Mouse (Mus musculus): ENCODE measurements around the gene Fhit. TPM values are rescaled to one million over a fixed set of nuclear protein-coding genes. Genes with fewer than 3 reads are reported as not detected.

Fhit gene
- polyA plus RNA-seq, 1 experiment from 2014 or later = 1.7 TPM

GRCm38 (mm10) chr14:10509252-10509651 is 652.6 kb downstream of the Fhit start:
- ChIA-PET POLR2A (no interaction called here), CTCF (no interaction called here)
- in situ Hi-C loops (cut with MboI; ENCODE audit: low pct_unique_long_range_greater_than_20kb) = no loop called here
- TF ChIP-seq CTCF (IDR thresholded peaks at IDR 0.05) = no peak
- ATAC-seq = no peak
- H3K27me3 ChIP-seq = no peaks in the 10 kb centered on the region
- no peak for DNase-seq (ENCODE audit: low read depth, low spot score)

- ATAC-seq = no peak
- DNase-seq (ENCODE audit: low read depth, low spot score) = no peak
- no peak for TF ChIP-seq CTCF (IDR thresholded peaks at IDR 0.05)
- CTCF ChIA-PET = no interaction called here
- in situ Hi-C loops (cut with MboI; ENCODE audit: low pct_unique_long_range_greater_than_20kb) = no loop called here
- no peaks in the 10 kb centered on the region for H3K27me3 ChIP-seq
- POLR2A ChIA-PET = no interaction called here
Observed at GRCm38 (mm10) chr14:10507560-10507959, 654.3 kb downstream of the Fhit start.

- in situ Hi-C loops (cut with MboI; ENCODE audit: low pct_unique_long_range_greater_than_20kb) = no loop called here
- ATAC-seq (no peak), DNase-seq (ENCODE audit: low read depth, low spot score) (no peak)
- no peak for TF ChIP-seq CTCF (IDR thresholded peaks at IDR 0.05)
- POLR2A ChIA-PET = interaction anchor here (0.5 kb wide), 1 partner anchor 53 kb away, joined by 3 read pairs; no protein-coding TSS in a partner anchor
- CTCF ChIA-PET = interaction anchor here (1.7 kb wide), 1 partner anchor 10 kb away, joined by 5 read pairs; no protein-coding TSS in a partner anchor
- no peaks in the 10 kb centered on the region for H3K27me3 ChIP-seq
Observed at GRCm38 (mm10) chr14:10485798-10486197, 676.0 kb downstream of the Fhit start.

- DNase-seq (ENCODE audit: low read depth, low spot score) (no peak), ATAC-seq (no peak)
- TF ChIP-seq CTCF (IDR thresholded peaks at IDR 0.05) = no peak
- in situ Hi-C loops (cut with MboI; ENCODE audit: low pct_unique_long_range_greater_than_20kb) = no loop called here
- ChIA-PET CTCF (no interaction called here), POLR2A (interaction anchor here (1.1 kb wide), 1 partner anchor 8 kb away, joined by 3 read pairs; no protein-coding TSS in a partner anchor)
- H3K27me3 ChIP-seq = no peaks in the 10 kb centered on the region
Observed at GRCm38 (mm10) chr14:10482851-10483613, 678.8 kb downstream of the Fhit start.

GRCm38 (mm10) chr14:10481370-10481769 is 680.5 kb downstream of the Fhit start:
- in situ Hi-C loops (cut with MboI; ENCODE audit: low pct_unique_long_range_greater_than_20kb) = no loop called here
- H3K27me3 ChIP-seq = no peaks in the 10 kb centered on the region
- no peak for DNase-seq (ENCODE audit: low read depth, low spot score)
- ChIA-PET CTCF (no interaction called here), POLR2A (no interaction called here)
- ATAC-seq = no peak
- TF ChIP-seq CTCF (IDR thresholded peaks at IDR 0.05) = no peak

GRCm38 (mm10) chr14:10480681-10481080 is 681.2 kb downstream of the Fhit start:
- POLR2A ChIA-PET = no interaction called here
- no peak for DNase-seq (ENCODE audit: low read depth, low spot score)
- ATAC-seq = no peak
- in situ Hi-C loops (cut with MboI; ENCODE audit: low pct_unique_long_range_greater_than_20kb) = no loop called here
- TF ChIP-seq CTCF (IDR thresholded peaks at IDR 0.05) = no peak
- no peaks in the 10 kb centered on the region for H3K27me3 ChIP-seq
- CTCF ChIA-PET = no interaction called here

GRCm38 (mm10) chr14:10453001-10453861 is 708.6 kb downstream of the Fhit start:
- CTCF ChIA-PET = interaction anchor here (1.1 kb wide), 1 partner anchor 112 kb away, joined by 3 read pairs; no protein-coding TSS in a partner anchor
- in situ Hi-C loops (cut with MboI; ENCODE audit: low pct_unique_long_range_greater_than_20kb) = no loop called here

GRCm38 (mm10) chr14:10452234-10452633 is 709.6 kb downstream of the Fhit start:
- in situ Hi-C loops (cut with MboI; ENCODE audit: low pct_unique_long_range_greater_than_20kb) = no loop called here
- ChIA-PET CTCF (no interaction called here), POLR2A (no interaction called here)
- DNase-seq (ENCODE audit: low read depth, low spot score) = peak; percentile 17
- H3K27me3 ChIP-seq = no peaks in the 10 kb centered on the region
- no peak for TF ChIP-seq CTCF (IDR thresholded peaks at IDR 0.05)
- ATAC-seq = peak; percentile 51

More at GRCm38 (mm10) chr14:10453001-10453861, 708.6 kb downstream of the Fhit start:
- DNase-seq (ENCODE audit: low read depth, low spot score) (no peak), ATAC-seq (no peak)
- H3K27me3 ChIP-seq = no peaks in the 10 kb centered on the region
- no peak for TF ChIP-seq CTCF (IDR thresholded peaks at IDR 0.05)
- POLR2A ChIA-PET = interaction anchor here (0.6 kb wide), 1 partner anchor 1057 kb away, joined by 4 read pairs; no protein-coding TSS in a partner anchor

- ATAC-seq = no peak
- no peaks in the 10 kb centered on the region for H3K27me3 ChIP-seq
- CTCF ChIA-PET = no interaction called here
Observed at GRCm38 (mm10) chr14:10445360-10445759, 716.5 kb downstream of the Fhit start.

GRCm38 (mm10) chr14:10439007-10439749 is 722.7 kb downstream of the Fhit start:
- DNase-seq (ENCODE audit: low read depth, low spot score) (no peak), ATAC-seq (no peak)
- ChIA-PET POLR2A (no interaction called here), CTCF (interaction anchor here (1.7 kb wide), 1 partner anchor 10 kb away, joined by 5 read pairs; no protein-coding TSS in a partner anchor)
- H3K27me3 ChIP-seq = no peaks in the 10 kb centered on the region
- TF ChIP-seq CTCF (IDR thresholded peaks at IDR 0.05) = no peak
- in situ Hi-C loops (cut with MboI; ENCODE audit: low pct_unique_long_range_greater_than_20kb) = no loop called here

More at GRCm38 (mm10) chr14:10445360-10445759, 716.5 kb downstream of the Fhit start:
- DNase-seq (ENCODE audit: low read depth, low spot score) = no peak
- in situ Hi-C loops (cut with MboI; ENCODE audit: low pct_unique_long_range_greater_than_20kb) = no loop called here
- POLR2A ChIA-PET = interaction anchor here (0.7 kb wide), 1 partner anchor 475 kb away, joined by 3 read pairs; no protein-coding TSS in a partner anchor
- TF ChIP-seq CTCF (IDR thresholded peaks at IDR 0.05) = no peak

Measured in Patski (cell line).